Mouse (Mus musculus): ENCODE measurements at regions not wholly inside any gene's neighbourhood (a gene's known extent, or its start where the extent isn't known, plus 50 kb on each side); places are given as distances from the start of the nearest gene placed in this dataset.

DNA sequence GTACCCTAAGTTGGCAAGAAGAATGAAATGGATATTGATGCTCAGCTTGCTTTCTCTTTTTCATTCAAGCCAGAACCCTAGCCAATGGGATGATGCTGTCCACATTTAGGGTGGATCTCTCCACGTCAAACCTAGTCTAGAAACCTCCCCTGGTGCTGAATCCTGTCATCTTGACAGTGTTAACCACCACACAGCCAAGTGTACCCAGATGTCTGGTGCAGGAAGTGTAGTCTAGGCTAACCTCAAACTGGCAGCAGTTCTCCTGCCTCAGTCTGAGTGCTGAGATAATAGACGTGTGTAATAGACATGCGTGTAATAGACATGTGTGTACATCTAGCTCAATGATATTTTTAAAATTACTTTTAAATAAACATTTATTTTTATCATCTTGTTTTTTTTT is 233.1 kb downstream of the Ikzf2 start:
- H3K9ac ChIP-seq (replicated peaks) = no peak overlapping the region
- no peak for ATAC-seq
- WGBS (ENCODE audit: insufficient replicate concordance) = 61% methylated on average over 3 of the region's 3 CpGs
- no peak overlapping the region for H3K4me3 ChIP-seq (ENCODE audit: low read depth, low read length)
- no peaks in the 10 kb centered on the region for H3K4me1 ChIP-seq (ENCODE audit: insufficient read depth)
- no peak for DNase-seq
- no peak overlapping the region for H3K27ac ChIP-seq (ENCODE audit: low read depth)
- no peaks in the 10 kb centered on the region for H3K36me3 ChIP-seq (replicated peaks; ENCODE audit: insufficient read depth, low read length)
- H3K27me3 ChIP-seq (ENCODE audit: insufficient read depth, low read length) = no peaks in the 10 kb centered on the region
- TF ChIP-seq CTCF (IDR thresholded peaks at IDR 0.05; ENCODE audit: low read depth) (no peak), EP300 (IDR thresholded peaks at IDR 0.05; ENCODE audit: low read depth) (no peak)
- H3K9me3 ChIP-seq (ENCODE audit: low read length) = no peaks in the 10 kb centered on the region
- H3K4me2 ChIP-seq (ENCODE audit: low read depth, low read length) = no peak overlapping the region

DNA sequence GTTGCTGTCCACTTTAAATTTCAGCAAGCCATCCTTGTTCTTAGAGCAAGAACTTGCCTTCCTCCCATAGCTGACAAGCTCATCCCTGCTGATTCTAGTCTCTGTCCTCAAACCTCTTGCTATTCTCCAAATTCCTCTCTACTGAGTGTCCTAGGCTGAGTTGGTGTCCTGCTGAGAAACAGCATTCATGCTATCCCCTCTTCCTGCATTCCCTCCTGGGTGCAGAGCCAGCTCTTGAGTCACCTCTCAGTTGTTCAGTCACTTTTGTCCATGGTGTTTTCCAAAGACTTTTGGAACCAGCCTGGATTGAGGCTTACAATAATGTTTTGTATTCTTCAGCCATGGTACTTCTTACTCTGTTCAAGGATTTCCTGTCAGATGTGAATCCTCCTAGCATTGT is 234.1 kb downstream of the Ikzf2 start:
- H3K4me1 ChIP-seq (ENCODE audit: insufficient read depth) = no peaks in the 10 kb centered on the region
- no peak overlapping the region for H3K4me2 ChIP-seq (ENCODE audit: low read depth, low read length)
- no peaks in the 10 kb centered on the region for H3K27me3 ChIP-seq (ENCODE audit: insufficient read depth, low read length)
- TF ChIP-seq CTCF (IDR thresholded peaks at IDR 0.05; ENCODE audit: low read depth) = no peak
- ATAC-seq = no peak
- DNase-seq = no peak
- H3K9me3 ChIP-seq (ENCODE audit: low read length) = no peaks in the 10 kb centered on the region
- no peak overlapping the region for H3K4me3 ChIP-seq (ENCODE audit: low read depth, low read length)
- no peak overlapping the region for H3K9ac ChIP-seq (replicated peaks)
- H3K36me3 ChIP-seq (replicated peaks; ENCODE audit: insufficient read depth, low read length) = no peaks in the 10 kb centered on the region
- H3K27ac ChIP-seq (ENCODE audit: low read depth) = no peak overlapping the region

DNA sequence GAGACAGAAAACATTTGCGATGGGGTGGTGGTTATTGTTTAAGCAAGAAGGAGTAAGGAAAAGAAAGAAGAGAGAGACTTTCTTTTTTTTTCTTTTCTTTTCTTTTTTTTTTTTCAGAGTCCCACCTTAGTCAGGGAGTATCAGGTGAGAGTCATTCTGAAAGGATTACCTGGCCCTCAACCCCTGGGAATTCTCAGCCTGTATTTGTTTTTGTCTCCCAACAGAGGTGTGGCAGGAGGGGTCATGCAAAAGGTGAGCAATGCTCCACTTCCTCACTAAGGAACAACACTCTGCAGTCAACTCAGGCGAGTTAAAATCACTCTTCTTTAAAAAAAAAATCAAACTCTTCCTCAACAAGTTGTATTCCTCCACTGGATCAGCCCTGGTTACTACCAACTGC is 236.6 kb downstream of the Ikzf2 start:
- H3K27ac ChIP-seq (ENCODE audit: low read depth) = no peak overlapping the region
- no peaks in the 10 kb centered on the region for H3K4me1 ChIP-seq (ENCODE audit: insufficient read depth)
- ATAC-seq = no peak
- no peaks in the 10 kb centered on the region for H3K9me3 ChIP-seq (ENCODE audit: low read length)
- TF ChIP-seq CTCF (IDR thresholded peaks at IDR 0.05; ENCODE audit: low read depth) = no peak
- no peak for TF ChIP-seq EP300 (IDR thresholded peaks at IDR 0.05; ENCODE audit: low read depth)
- 46% methylated on average over 2 of the region's 2 CpGs for WGBS (ENCODE audit: insufficient replicate concordance)
- H3K36me3 ChIP-seq (replicated peaks; ENCODE audit: insufficient read depth, low read length) = no peaks in the 10 kb centered on the region
- H3K27me3 ChIP-seq (ENCODE audit: insufficient read depth, low read length) = no peaks in the 10 kb centered on the region
- no peak overlapping the region for H3K4me2 ChIP-seq (ENCODE audit: low read depth, low read length)
- H3K9ac ChIP-seq (replicated peaks) = no peak overlapping the region
- H3K4me3 ChIP-seq (ENCODE audit: low read depth, low read length) = no peak overlapping the region
- no peak for DNase-seq

DNA sequence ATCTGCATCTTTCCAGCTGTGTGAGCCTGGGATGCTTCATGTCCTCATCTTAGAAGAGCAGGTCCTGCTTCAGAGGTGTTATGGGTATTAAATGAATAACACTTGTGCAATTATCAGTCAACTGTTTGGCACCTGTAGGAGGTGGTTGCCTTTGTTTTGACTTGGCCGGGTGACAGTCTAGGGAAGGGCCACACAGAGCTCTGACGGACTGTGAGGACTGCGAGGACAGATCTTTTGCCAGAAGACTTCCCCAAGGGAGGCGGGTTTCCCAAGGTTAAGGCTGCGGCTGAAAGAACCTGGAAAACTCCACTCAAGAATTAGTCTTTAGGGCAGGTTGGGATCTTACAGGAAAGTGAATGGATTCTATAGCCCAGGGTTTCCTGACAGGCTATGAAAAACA is 239.8 kb downstream of the Ikzf2 start:
- TF ChIP-seq EP300 (IDR thresholded peaks at IDR 0.05; ENCODE audit: low read depth) = no peak
- TF ChIP-seq CTCF (IDR thresholded peaks at IDR 0.05; ENCODE audit: low read depth) = no peak
- H3K4me2 ChIP-seq (ENCODE audit: low read depth, low read length) = no peak overlapping the region
- H3K36me3 ChIP-seq (replicated peaks; ENCODE audit: insufficient read depth, low read length) = no peaks in the 10 kb centered on the region
- H3K27me3 ChIP-seq (ENCODE audit: insufficient read depth, low read length) = no peaks in the 10 kb centered on the region
- no peak overlapping the region for H3K4me3 ChIP-seq (ENCODE audit: low read depth, low read length)
- H3K27ac ChIP-seq (ENCODE audit: low read depth) = no peak overlapping the region
- no peaks in the 10 kb centered on the region for H3K9me3 ChIP-seq (ENCODE audit: low read length)
- H3K9ac ChIP-seq (replicated peaks) = no peak overlapping the region
- DNase-seq (no peak), ATAC-seq (no peak)
- H3K4me1 ChIP-seq (ENCODE audit: insufficient read depth) = no peaks in the 10 kb centered on the region
- WGBS (ENCODE audit: insufficient replicate concordance) = 80% methylated on average over 5 of the region's 5 CpGs

DNA sequence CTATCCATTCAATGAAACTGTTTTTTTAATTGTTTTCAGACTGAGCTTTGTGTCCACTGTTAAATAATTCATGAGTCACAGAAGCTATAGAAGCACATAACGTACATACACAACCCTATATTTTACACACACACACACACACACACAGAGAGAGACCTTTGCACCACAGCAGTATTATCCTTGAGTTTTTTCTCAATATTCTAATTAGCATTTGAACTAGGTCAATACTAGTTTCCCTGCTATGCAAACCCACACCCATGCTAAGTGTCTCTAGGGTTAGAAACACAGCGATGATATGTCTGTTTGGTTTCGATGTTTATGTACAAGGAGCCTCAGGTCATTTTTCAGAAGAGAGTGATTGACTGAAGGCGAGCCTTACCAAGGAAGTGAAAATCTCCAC is 242.3 kb downstream of the Ikzf2 start:
- H3K27me3 ChIP-seq (ENCODE audit: insufficient read depth, low read length) = no peaks in the 10 kb centered on the region
- TF ChIP-seq CTCF (IDR thresholded peaks at IDR 0.05; ENCODE audit: low read depth) (no peak), EP300 (IDR thresholded peaks at IDR 0.05; ENCODE audit: low read depth) (no peak)
- H3K27ac ChIP-seq (ENCODE audit: low read depth) = no peak overlapping the region
- no peak overlapping the region for H3K4me2 ChIP-seq (ENCODE audit: low read depth, low read length)
- DNase-seq (no peak), ATAC-seq (no peak)
- no peak overlapping the region for H3K4me3 ChIP-seq (ENCODE audit: low read depth, low read length)
- no peaks in the 10 kb centered on the region for H3K9me3 ChIP-seq (ENCODE audit: low read length)
- H3K9ac ChIP-seq (replicated peaks) = no peak overlapping the region
- no peaks in the 10 kb centered on the region for H3K4me1 ChIP-seq (ENCODE audit: insufficient read depth)
- 84% methylated on average over 4 of the region's 4 CpGs for WGBS (ENCODE audit: insufficient replicate concordance)
- no peaks in the 10 kb centered on the region for H3K36me3 ChIP-seq (replicated peaks; ENCODE audit: insufficient read depth, low read length)

DNA sequence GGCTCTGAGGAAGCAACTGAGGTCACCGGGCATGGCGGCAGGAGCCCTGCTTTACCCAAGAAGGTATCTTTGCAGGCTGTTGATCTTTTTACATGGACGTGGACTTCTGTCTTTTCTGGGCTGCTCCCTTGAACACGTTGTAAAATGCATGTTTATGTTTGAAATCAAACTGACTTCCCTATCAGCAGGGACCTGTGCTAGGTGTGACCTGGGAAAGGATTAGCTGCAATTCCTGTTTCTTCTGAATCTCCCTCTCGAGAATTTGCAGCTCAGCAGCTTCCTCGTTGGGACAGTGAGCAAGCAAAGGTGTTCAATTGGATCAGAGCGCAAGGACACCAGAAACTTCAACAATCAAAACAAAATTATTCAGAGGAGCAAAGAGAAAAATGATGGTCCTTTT is 243.6 kb downstream of the Ikzf2 start:
- no peak for ATAC-seq
- WGBS (ENCODE audit: insufficient replicate concordance) = 54% methylated on average over 7 of the region's 7 CpGs
- TF ChIP-seq CTCF (IDR thresholded peaks at IDR 0.05; ENCODE audit: low read depth) (no peak), EP300 (IDR thresholded peaks at IDR 0.05; ENCODE audit: low read depth) (no peak)
- no peak for DNase-seq
- Histone ChIP-seq H3K27ac (ENCODE audit: low read depth) (no peak overlapping the region), H3K9me3 (ENCODE audit: low read length) (no peaks in the 10 kb centered on the region), H3K4me3 (ENCODE audit: low read depth, low read length) (no peak overlapping the region), H3K36me3 (replicated peaks; ENCODE audit: insufficient read depth, low read length) (no peaks in the 10 kb centered on the region), H3K9ac (replicated peaks) (no peak overlapping the region), H3K4me2 (ENCODE audit: low read depth, low read length) (no peak overlapping the region), H3K27me3 (ENCODE audit: insufficient read depth, low read length) (no peaks in the 10 kb centered on the region), H3K4me1 (ENCODE audit: insufficient read depth) (no peaks in the 10 kb centered on the region)

DNA sequence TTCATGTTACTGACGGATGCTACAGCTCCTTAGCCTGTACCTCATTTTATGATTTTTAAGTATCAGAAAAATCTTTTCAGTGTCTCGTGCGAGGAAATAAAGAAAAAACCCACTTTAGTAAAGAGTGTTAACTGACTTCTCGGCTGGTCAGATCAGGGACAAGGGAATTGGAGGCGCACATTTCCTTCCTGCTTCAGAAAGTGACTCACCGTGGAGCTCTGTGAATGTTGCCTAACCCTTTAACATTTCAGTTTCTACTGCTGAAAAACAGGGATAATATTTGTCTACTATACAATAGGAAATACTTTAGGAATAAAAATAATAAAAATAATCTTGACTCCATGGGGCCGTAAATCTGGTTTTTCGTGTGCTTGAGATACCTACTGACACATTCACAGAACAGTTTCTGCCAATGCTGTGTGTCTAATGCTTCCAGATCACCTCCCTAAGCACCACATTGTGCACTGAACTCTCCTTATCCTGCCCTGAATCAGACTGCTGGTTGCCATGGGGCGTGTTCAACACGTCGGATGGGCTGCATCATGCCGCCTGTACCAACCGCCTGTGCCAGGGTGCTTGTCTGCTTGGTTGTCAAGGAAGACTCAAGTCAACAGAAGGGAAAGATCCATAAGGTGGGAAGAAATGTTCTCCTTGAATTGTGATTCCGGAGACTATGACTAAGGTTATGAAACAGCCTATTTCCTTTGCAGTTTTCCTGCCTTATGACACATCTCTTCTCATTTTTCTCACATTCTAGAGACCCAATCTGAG is 246.3 kb downstream of the Ikzf2 start:
- WGBS (ENCODE audit: insufficient replicate concordance) = 60% methylated on average over 14 of the region's 14 CpGs
- Histone ChIP-seq H3K9me3 (ENCODE audit: low read length) (no peaks in the 10 kb centered on the region), H3K27me3 (ENCODE audit: insufficient read depth, low read length) (no peaks in the 10 kb centered on the region), H3K9ac (replicated peaks) (no peak overlapping the region), H3K4me3 (ENCODE audit: low read depth, low read length) (no peak overlapping the region), H3K27ac (ENCODE audit: low read depth) (no peak overlapping the region), H3K36me3 (replicated peaks; ENCODE audit: insufficient read depth, low read length) (no peaks in the 10 kb centered on the region), H3K4me1 (ENCODE audit: insufficient read depth) (no peaks in the 10 kb centered on the region), H3K4me2 (ENCODE audit: low read depth, low read length) (no peak overlapping the region)
- TF ChIP-seq CTCF (IDR thresholded peaks at IDR 0.05; ENCODE audit: low read depth) (no peak), EP300 (IDR thresholded peaks at IDR 0.05; ENCODE audit: low read depth) (no peak)
- DNase-seq = no peak
- no peak for ATAC-seq
